Mouse (Mus musculus): ENCODE results near the gene Rps12. TPM values are rescaled to one million over a fixed set of nuclear protein-coding genes. Genes with fewer than 3 reads are reported as not detected.

Rps12 gene
- polyA plus RNA-seq, 1 experiment, result 4,767 TPM

GRCm38 (mm10) chr10:23815168-23815567 lies 28.1 kb upstream of the Rps12 start:
- H3ac ChIP-seq (ENCODE audit: control insufficient read depth, insufficient read length), result no peak overlapping the region
- no peak overlapping the region for H3K4me2 ChIP-seq (ENCODE audit: low read depth)
- H3K27me3 ChIP-seq (ENCODE audit: control insufficient read depth, insufficient read depth, insufficient read length), result no peaks in the 10 kb centered on the region
- no peaks in the 10 kb centered on the region for H3K79me2 ChIP-seq (ENCODE audit: control insufficient read depth, insufficient read depth)
- no peak overlapping the region for H3K4me3 ChIP-seq
- no peak for TF ChIP-seq SRF (IDR thresholded peaks at IDR 0.05; ENCODE audit: control insufficient read depth, insufficient read length, low read depth)
- no peak for TF ChIP-seq TCF12 (IDR thresholded peaks at IDR 0.05; ENCODE audit: insufficient read depth, poor library complexity, severe bottlenecking)
- no peak for TF ChIP-seq REST (IDR thresholded peaks at IDR 0.05; ENCODE audit: insufficient read depth, insufficient read length)
- no peak for TF ChIP-seq USF1 (IDR thresholded peaks at IDR 0.05; ENCODE audit: low read depth)
- no peak for TF ChIP-seq TCF3 (IDR thresholded peaks at IDR 0.05; ENCODE audit: insufficient read length, low read depth)
- no peak for TF ChIP-seq E2F4 (IDR thresholded peaks at IDR 0.05; ENCODE audit: insufficient read depth)
- TF ChIP-seq MYOD1 (IDR thresholded peaks at IDR 0.05; ENCODE audit: control insufficient read depth in 1 of 3, insufficient read length in 2 of 3, low read depth in 2 of 3), result no peak
- TF ChIP-seq MAX (IDR thresholded peaks at IDR 0.05; ENCODE audit: low read depth), result no peak
- no peak for TF ChIP-seq POLR2AphosphoS2 (IDR thresholded peaks at IDR 0.05; ENCODE audit: insufficient read length, low read depth)
- TF ChIP-seq MYOG (IDR thresholded peaks at IDR 0.05; ENCODE audit: control insufficient read depth in 1 of 3, insufficient read depth in 1 of 3, insufficient read length in 2 of 3, low read depth in 2 of 3), result no peak
- H3K36me3 ChIP-seq (ENCODE audit: control insufficient read depth, insufficient read depth), result peaks cover under 1% of the 10 kb centered on the region

- Histone ChIP-seq H3K36me3 (ENCODE audit: control insufficient read depth, insufficient read depth) (no peaks in the 10 kb centered on the region), H3K79me2 (ENCODE audit: control insufficient read depth, insufficient read depth) (no peaks in the 10 kb centered on the region), H3K4me2 (ENCODE audit: low read depth) (no peak overlapping the region), H3K4me3 (no peak overlapping the region), H3ac (ENCODE audit: control insufficient read depth, insufficient read length) (no peak overlapping the region), H3K27me3 (ENCODE audit: control insufficient read depth, insufficient read depth, insufficient read length) (no peaks in the 10 kb centered on the region)
- TF ChIP-seq TCF3 (IDR thresholded peaks at IDR 0.05; ENCODE audit: insufficient read length, low read depth) (no peak), MYOG (IDR thresholded peaks at IDR 0.05; ENCODE audit: control insufficient read depth in 1 of 3, insufficient read depth in 1 of 3, insufficient read length in 2 of 3, low read depth in 2 of 3) (no peak), MAX (IDR thresholded peaks at IDR 0.05; ENCODE audit: low read depth) (no peak), POLR2AphosphoS2 (IDR thresholded peaks at IDR 0.05; ENCODE audit: insufficient read length, low read depth) (no peak), MYOD1 (IDR thresholded peaks at IDR 0.05; ENCODE audit: control insufficient read depth in 1 of 3, insufficient read length in 2 of 3, low read depth in 2 of 3) (no peak), CEBPB (IDR thresholded peaks at IDR 0.05; ENCODE audit: insufficient read depth, poor library complexity, severe bottlenecking) (no peak), SRF (IDR thresholded peaks at IDR 0.05; ENCODE audit: control insufficient read depth, insufficient read length, low read depth) (no peak), POLR2A (IDR thresholded peaks at IDR 0.05; ENCODE audit: insufficient read length, low read depth) (no peak), TCF12 (IDR thresholded peaks at IDR 0.05; ENCODE audit: insufficient read depth, poor library complexity, severe bottlenecking) (no peak), E2F4 (IDR thresholded peaks at IDR 0.05; ENCODE audit: insufficient read depth) (no peak), USF1 (IDR thresholded peaks at IDR 0.05; ENCODE audit: low read depth) (no peak), REST (IDR thresholded peaks at IDR 0.05; ENCODE audit: insufficient read depth, insufficient read length) (no peak)
These were observed 26.0 kb upstream of the Rps12 start for GRCm38 (mm10) chr10:23812852-23813766.

GRCm38 (mm10) chr10:23812438-23812759 lies 25.3 kb upstream of the Rps12 start:
- H3ac ChIP-seq (ENCODE audit: control insufficient read depth, insufficient read length), result no peak overlapping the region
- no peaks in the 10 kb centered on the region for H3K79me2 ChIP-seq (ENCODE audit: control insufficient read depth, insufficient read depth)
- no peak overlapping the region for H3K4me2 ChIP-seq (ENCODE audit: low read depth)
- no peaks in the 10 kb centered on the region for H3K27me3 ChIP-seq (ENCODE audit: control insufficient read depth, insufficient read depth, insufficient read length)
- no peaks in the 10 kb centered on the region for H3K36me3 ChIP-seq (ENCODE audit: control insufficient read depth, insufficient read depth)
- no peak overlapping the region for H3K4me3 ChIP-seq
- TF ChIP-seq MYOG (IDR thresholded peaks at IDR 0.05; ENCODE audit: control insufficient read depth in 1 of 3, insufficient read depth in 1 of 3, insufficient read length in 2 of 3, low read depth in 2 of 3) (no peak), E2F4 (IDR thresholded peaks at IDR 0.05; ENCODE audit: insufficient read depth) (no peak), CEBPB (IDR thresholded peaks at IDR 0.05; ENCODE audit: insufficient read depth, poor library complexity, severe bottlenecking) (no peak), TCF3 (IDR thresholded peaks at IDR 0.05; ENCODE audit: insufficient read length, low read depth) (no peak), MAX (IDR thresholded peaks at IDR 0.05; ENCODE audit: low read depth) (no peak), TCF12 (IDR thresholded peaks at IDR 0.05; ENCODE audit: insufficient read depth, poor library complexity, severe bottlenecking) (no peak), POLR2AphosphoS2 (IDR thresholded peaks at IDR 0.05; ENCODE audit: insufficient read length, low read depth) (no peak), MYOD1 (IDR thresholded peaks at IDR 0.05; ENCODE audit: control insufficient read depth in 1 of 3, insufficient read length in 2 of 3, low read depth in 2 of 3) (no peak), REST (IDR thresholded peaks at IDR 0.05; ENCODE audit: insufficient read depth, insufficient read length) (no peak), USF1 (IDR thresholded peaks at IDR 0.05; ENCODE audit: low read depth) (no peak), POLR2A (IDR thresholded peaks at IDR 0.05; ENCODE audit: insufficient read length, low read depth) (no peak), SRF (IDR thresholded peaks at IDR 0.05; ENCODE audit: control insufficient read depth, insufficient read length, low read depth) (no peak)

- TF ChIP-seq MAX (IDR thresholded peaks at IDR 0.05; ENCODE audit: low read depth), result no peak
- no peak for TF ChIP-seq MYOG (IDR thresholded peaks at IDR 0.05; ENCODE audit: control insufficient read depth in 1 of 3, insufficient read depth in 1 of 3, insufficient read length in 2 of 3, low read depth in 2 of 3)
- no peak overlapping the region for H3K4me2 ChIP-seq (ENCODE audit: low read depth)
These were observed 24.8 kb upstream of the Rps12 start for GRCm38 (mm10) chr10:23811635-23812437.

More at GRCm38 (mm10) chr10:23811635-23812437, 24.8 kb upstream of the Rps12 start:
- Histone ChIP-seq H3K4me3 (no peak overlapping the region), H3K36me3 (ENCODE audit: control insufficient read depth, insufficient read depth) (no peaks in the 10 kb centered on the region), H3ac (ENCODE audit: control insufficient read depth, insufficient read length) (no peak overlapping the region), H3K79me2 (ENCODE audit: control insufficient read depth, insufficient read depth) (no peaks in the 10 kb centered on the region), H3K27me3 (ENCODE audit: control insufficient read depth, insufficient read depth, insufficient read length) (no peaks in the 10 kb centered on the region)

Data from myocyte (in vitro differentiated cells).